In the genomic region with DNA sequence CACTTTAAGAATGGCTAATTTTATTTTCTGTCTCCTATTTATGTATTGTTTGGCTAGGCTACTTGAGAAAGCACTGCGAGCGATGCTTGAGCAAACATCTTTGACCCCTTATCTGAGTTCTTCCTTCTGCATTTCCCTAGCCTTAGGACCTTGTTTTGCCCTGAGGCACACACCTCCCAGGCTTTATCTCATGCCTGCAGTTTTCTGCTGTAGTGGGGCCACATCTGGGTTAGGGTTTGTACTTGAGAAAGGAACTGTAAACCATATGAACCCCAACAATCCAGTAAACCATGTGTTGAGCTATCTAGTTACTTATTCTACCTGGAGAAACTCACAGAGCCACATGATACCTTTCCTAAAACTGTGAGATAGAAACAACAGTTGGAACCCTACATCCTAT, we compare ENCODE assay signal across 28 mouse cellular contexts.
DNase-seq lines count a peak whose midpoint lies in the region; ATAC-seq lines count a peak whose summit lies in the region.
"Had no signal": no experiment of that assay in that cellular context is flagged by ENCODE, and none has a peak within 500 bp of the region (broad histone marks: within the 10 kb centered on the region; RNA-seq: fewer than 3 reads in every experiment).

No protein-coding gene starts in this region.

- H3K9ac ChIP-seq in heart, embryonic 12.5 days = no peak overlapping the region
- no peak overlapping the region for H3K9ac ChIP-seq in liver, embryonic 13.5 days
- H3K9ac ChIP-seq: embryonic facial prominence, embryonic 12.5 days; embryonic facial prominence, embryonic 15.5 days; forebrain, embryonic 13.5 days; heart, embryonic 13.5 days; hindbrain, embryonic 13.5 days; intestine, embryonic 15.5 days had no signal

- H3K4me2 ChIP-seq in heart, embryonic 12.5 days = no peak overlapping the region
- no peak overlapping the region for H3K4me2 ChIP-seq in liver, embryonic 13.5 days
- H3K4me2 ChIP-seq: embryonic facial prominence, embryonic 12.5 days; embryonic facial prominence, embryonic 15.5 days; forebrain, embryonic 13.5 days; heart, embryonic 13.5 days; hindbrain, embryonic 13.5 days; intestine, embryonic 15.5 days had no signal

- DNase-seq in heart, adult 11 months = peak; percentile 7
- no peak for DNase-seq in heart, adult 8-10 months (ENCODE audit: low spot score)
- no peak for DNase-seq in heart, adult 18-20 months
- peak; percentile 15 for DNase-seq in liver, embryonic 13.5 days
- no peak for DNase-seq in thymus, postnatal 25 days
- DNase-seq: adrenal gland, postnatal 10 days; adrenal gland, postnatal 36 days; B cell, adult 2 months; cerebellum, adult 18-20 months; cerebellum, adult 9-10 months; cerebellum, postnatal 25 days; gastrocnemius, postnatal 10 days; gastrocnemius, postnatal 36 days; heart, postnatal 14 days; kidney, adult 11 months had no signal

- H3K9me3 ChIP-seq in heart, embryonic 12.5 days (replicated peaks) = no peaks in the 10 kb centered on the region
- no peaks in the 10 kb centered on the region for H3K9me3 ChIP-seq in liver, embryonic 13.5 days (replicated peaks)
- H3K9me3 ChIP-seq: embryonic facial prominence, embryonic 12.5 days; embryonic facial prominence, embryonic 15.5 days; forebrain, embryonic 13.5 days; heart, embryonic 13.5 days; hindbrain, embryonic 10.5 days; hindbrain, embryonic 13.5 days; intestine, embryonic 15.5 days had no signal

- H3K4me1 ChIP-seq in heart, embryonic 12.5 days (replicated peaks) = no peaks in the 10 kb centered on the region
- no peaks in the 10 kb centered on the region for H3K4me1 ChIP-seq in liver, embryonic 13.5 days (replicated peaks)
- H3K4me1 ChIP-seq: embryonic facial prominence, embryonic 12.5 days; embryonic facial prominence, embryonic 15.5 days; heart, embryonic 13.5 days; intestine, embryonic 15.5 days had no signal

- no peak overlapping the region for H3K27ac ChIP-seq in heart, embryonic 12.5 days (ENCODE audit: poor library complexity, severe bottlenecking)
- no peak overlapping the region for H3K27ac ChIP-seq in liver, embryonic 13.5 days
- H3K27ac ChIP-seq: embryonic facial prominence, embryonic 12.5 days; embryonic facial prominence, embryonic 15.5 days; forebrain, embryonic 13.5 days; heart, embryonic 13.5 days; hindbrain, embryonic 10.5 days; hindbrain, embryonic 13.5 days; intestine, embryonic 15.5 days had no signal

- no peaks in the 10 kb centered on the region for H3K27me3 ChIP-seq in heart, embryonic 12.5 days (replicated peaks)
- no peaks in the 10 kb centered on the region for H3K27me3 ChIP-seq in liver, embryonic 13.5 days
- H3K27me3 ChIP-seq: CH12.LX; embryonic facial prominence, embryonic 12.5 days; forebrain, embryonic 13.5 days; heart, embryonic 13.5 days; intestine, embryonic 15.5 days had no signal

- peak; percentile 89 for ATAC-seq in heart, embryonic 12.5 days (ENCODE audit: insufficient number of reproducible peaks, low FRiP score)
- ATAC-seq in liver, embryonic 13.5 days (ENCODE audit: low read depth) = peak; percentile 39; the same call in 1 of the 2 replicates
- ATAC-seq: forebrain, embryonic 13.5 days; forebrain, embryonic 16.5 days; hindbrain, embryonic 16.5 days; intestine, embryonic 15.5 days; Patski had no signal

- no peak overlapping the region for H3K4me3 ChIP-seq in heart, embryonic 12.5 days
- H3K4me3 ChIP-seq in liver, embryonic 13.5 days (replicated peaks) = no peak overlapping the region
- H3K4me3 ChIP-seq: embryonic facial prominence, embryonic 12.5 days; embryonic facial prominence, embryonic 15.5 days; forebrain, embryonic 13.5 days; heart, embryonic 13.5 days; hindbrain, embryonic 10.5 days; hindbrain, embryonic 13.5 days; intestine, embryonic 15.5 days had no signal

- 53% methylated on average over 2 of the region's 2 CpGs for WGBS in heart, embryonic 12.5 days
- WGBS in liver, embryonic 13.5 days (ENCODE audit: insufficient replicate concordance) = 52% methylated on average over 2 of the region's 2 CpGs

- H3K36me3 ChIP-seq in heart, embryonic 12.5 days = no peaks in the 10 kb centered on the region
- no peaks in the 10 kb centered on the region for H3K36me3 ChIP-seq in liver, embryonic 13.5 days
- H3K36me3 ChIP-seq: embryonic facial prominence, embryonic 12.5 days; embryonic facial prominence, embryonic 15.5 days; G1E; heart, embryonic 13.5 days; hindbrain, embryonic 10.5 days; hindbrain, embryonic 13.5 days; intestine, embryonic 15.5 days had no signal

Comparison
In these comparisons a context has a peak if more than half of its experiments do, and no peak if none do; other contexts are left out.
1. DNase-seq: peak in heart, adult 11 months (single experiment) and liver, embryonic 13.5 days (single experiment); none in heart, adult 8-10 months (single experiment), heart, adult 18-20 months (0 of 2) and thymus, postnatal 25 days (single experiment).